Mouse (Mus musculus) MEL (cell line): ENCODE measurements around the gene Olfr91. TPM values are rescaled to one million over a fixed set of nuclear protein-coding genes. Genes with fewer than 3 reads are reported as not detected.

Experiments
- DNase-seq: peaks from one replicate; pipeline ENCODE4 v3.0.0; 2011; ENCODE audit warnings: low read depth, low spot score
- H3K27ac ChIP-seq: 2 replicates; pipeline ENCODE4 v1.5.1; 2012; ENCODE audit warnings: low read depth, mild to moderate bottlenecking, control low read depth, low read length, moderate library complexity; ENCODE audit not compliant: control insufficient read depth
- H3K27me3 ChIP-seq, 2 experiments: fragments of 150-350 bp in 1 of 2; sonication (generic) in 1 of 2; 2 replicates each; pipeline ENCODE4 v1.6.1; 2012; ENCODE audit warnings: low read length in 2 of 2, mild to moderate bottlenecking in 2 of 2, improper control_type of control experiment in 1 of 2, moderate library complexity in 1 of 2; ENCODE audit not compliant: insufficient read depth in 2 of 2, control insufficient read depth in 1 of 2
- H3K36me3 ChIP-seq, 2 experiments: 2 replicates each; pipeline ENCODE4 v1.6.1; 2012 to 2014; ENCODE audit warnings: low read length in 2 of 2, improper control_type of control experiment in 1 of 2, inconsistent platforms in 1 of 2, mild to moderate bottlenecking in 1 of 2; ENCODE audit not compliant: insufficient read depth in 2 of 2, control insufficient read depth in 1 of 2
- H3K4me1 ChIP-seq, 2 experiments: fragments of 150-350 bp in 1 of 2; sonication (generic) in 1 of 2; 2 replicates each; pipeline ENCODE4 v1.6.1; 2012; ENCODE audit warnings: low read length in 2 of 2, improper control_type of control experiment in 1 of 2, mild to moderate bottlenecking in 1 of 2; ENCODE audit not compliant: insufficient read depth in 2 of 2, control insufficient read depth in 1 of 2
- H3K4me3 ChIP-seq, 2 experiments: fragments of 150-350 bp in 1 of 2; sonication (generic) in 1 of 2; 2 replicates each; pipeline ENCODE4 v1.5.1; 2012; ENCODE audit warnings: low read depth in 2 of 2, low read length in 2 of 2, mild to moderate bottlenecking in 2 of 2, moderate library complexity in 2 of 2, control low read depth in 1 of 2, improper control_type of control experiment in 1 of 2; ENCODE audit not compliant: control insufficient read depth in 1 of 2, insufficient read depth in 1 of 2
- H3K79me2 ChIP-seq: 2 replicates; pipeline ENCODE4 v1.6.1; 2012; ENCODE audit warnings: mild to moderate bottlenecking, low read length, moderate library complexity; ENCODE audit not compliant: control insufficient read depth, poor library complexity, insufficient read depth
- H3K9ac ChIP-seq: 2 replicates; pipeline ENCODE4 v1.6.1; 2012; ENCODE audit warnings: low read depth, mild to moderate bottlenecking, control low read depth, low read length, moderate library complexity; ENCODE audit not compliant: control insufficient read depth, poor library complexity, severe bottlenecking
- H3K9me3 ChIP-seq: fragments of 150-350 bp; sonication (generic); replicated peaks from 2 replicates; pipeline ENCODE4 v1.6.1; 2012; ENCODE audit warnings: mild to moderate bottlenecking, low read length, improper control_type of control experiment, moderate library complexity; ENCODE audit not compliant: insufficient read depth
- CHD1 ChIP-seq: IDR thresholded peaks from 2 replicates; pipeline ENCODE4 v1.6.1; 2012; ENCODE audit warnings: low read depth, mild to moderate bottlenecking, inconsistent platforms, low read length, improper control_type of control experiment
- CHD2 ChIP-seq: IDR thresholded peaks from 2 replicates; pipeline ENCODE4 v1.6.1; 2011; ENCODE audit warnings: low read length, improper control_type of control experiment
- CTCF ChIP-seq, 3 experiments: IDR thresholded peaks in 2 of 3; conservative IDR thresholded peaks in 1 of 3; 2 replicates each; pipeline ENCODE4 v1.5.1; 2011 to 2012; ENCODE audit warnings: low read length in 3 of 3, low read depth in 2 of 3, mild to moderate bottlenecking in 2 of 3, improper control_type of control experiment in 1 of 3, inconsistent platforms in 1 of 3, mixed read lengths in 1 of 3, moderate library complexity in 1 of 3; ENCODE audit not compliant: control insufficient read depth in 1 of 3, insufficient read depth in 1 of 3, poor library complexity in 1 of 3, severe bottlenecking in 1 of 3
- ELF1 ChIP-seq: IDR thresholded peaks from 2 replicates; pipeline ENCODE4 v1.6.1; 2014; ENCODE audit warnings: low read depth, mild to moderate bottlenecking, inconsistent platforms, low read length, improper control_type of control experiment, moderate library complexity
- ETS1 ChIP-seq: IDR thresholded peaks from 2 replicates; pipeline ENCODE4 v1.6.1; 2012; ENCODE audit warnings: low read depth, mild to moderate bottlenecking, inconsistent platforms, low read length, improper control_type of control experiment, moderate library complexity
- GABPA ChIP-seq: IDR thresholded peaks from 2 replicates; pipeline ENCODE4 v1.6.1; 2012; ENCODE audit warnings: low read depth, mild to moderate bottlenecking, inconsistent platforms, low read length, improper control_type of control experiment, moderate library complexity
- GATA1 ChIP-seq: IDR thresholded peaks from 2 replicates; pipeline ENCODE4 v1.6.1; 2011; ENCODE audit warnings: low read depth, low read length, improper control_type of control experiment
- HCFC1 ChIP-seq: IDR thresholded peaks from 2 replicates; pipeline ENCODE4 v1.6.1; 2012; ENCODE audit warnings: low read depth, mild to moderate bottlenecking, inconsistent platforms, low read length, improper control_type of control experiment, moderate library complexity
- JUND ChIP-seq: IDR thresholded peaks from 2 replicates; pipeline ENCODE4 v1.6.1; 2011; ENCODE audit warnings: low read depth, mild to moderate bottlenecking, improper control_type of control experiment, low read length
- MAX ChIP-seq: IDR thresholded peaks from 2 replicates; pipeline ENCODE4 v1.6.1; 2011; ENCODE audit warnings: low read length, improper control_type of control experiment
- MEF2A ChIP-seq: IDR thresholded peaks from 2 replicates; pipeline ENCODE4 v1.6.1; 2014; ENCODE audit warnings: low read depth, mild to moderate bottlenecking, inconsistent platforms, low read length, improper control_type of control experiment; ENCODE audit not compliant: poor library complexity, insufficient replicate concordance, severe bottlenecking; ENCODE audit errors: extremely low read depth
- MXI1 ChIP-seq: IDR thresholded peaks from 2 replicates; pipeline ENCODE4 v1.6.1; 2011; ENCODE audit warnings: mild to moderate bottlenecking, low read depth, low read length, improper control_type of control experiment
- NELFE ChIP-seq: IDR thresholded peaks from 2 replicates; pipeline ENCODE4 v1.6.1; 2011; ENCODE audit warnings: low read depth, low read length, improper control_type of control experiment
- NRF1 ChIP-seq: IDR thresholded peaks from 2 replicates; pipeline ENCODE4 v1.6.1; 2014; ENCODE audit warnings: low read depth, mild to moderate bottlenecking, inconsistent platforms, low read length, improper control_type of control experiment, moderate library complexity; ENCODE audit not compliant: poor library complexity, insufficient read depth, severe bottlenecking
- POLR2A ChIP-seq, 2 experiments: IDR thresholded peaks; 2 replicates each; pipeline ENCODE4 v1.6.1; 2011 to 2012; ENCODE audit warnings: low read length in 2 of 2, mild to moderate bottlenecking in 2 of 2, control low read depth in 1 of 2, improper control_type of control experiment in 1 of 2, low read depth in 1 of 2, moderate library complexity in 1 of 2; ENCODE audit not compliant: control insufficient read depth in 1 of 2, insufficient read depth in 1 of 2, poor library complexity in 1 of 2
- POLR2AphosphoS2 ChIP-seq: IDR thresholded peaks from 2 replicates; pipeline ENCODE4 v1.6.1; 2011; ENCODE audit warnings: low read length, improper control_type of control experiment
- POLR2AphosphoS5 ChIP-seq: IDR thresholded peaks from 2 replicates; pipeline ENCODE4 v1.6.1; 2012; ENCODE audit warnings: low read depth, borderline replicate concordance, mild to moderate bottlenecking, inconsistent platforms, low read length, moderate library complexity, mixed read lengths
- RAD21 ChIP-seq: IDR thresholded peaks from 2 replicates; pipeline ENCODE4 v1.6.1; 2011; ENCODE audit warnings: mild to moderate bottlenecking, low read depth, low read length, improper control_type of control experiment
- RCOR1 ChIP-seq: IDR thresholded peaks from 2 replicates; pipeline ENCODE4 v1.6.1; 2012; ENCODE audit warnings: low read depth, mild to moderate bottlenecking, inconsistent platforms, low read length, improper control_type of control experiment
- SMC3 ChIP-seq: IDR thresholded peaks from 2 replicates; pipeline ENCODE4 v1.6.1; 2011; ENCODE audit warnings: low read depth, low read length, improper control_type of control experiment
- TBP ChIP-seq: IDR thresholded peaks from 2 replicates; pipeline ENCODE4 v1.8.0; 2011; ENCODE audit warnings: low read depth, low read length, improper control_type of control experiment
- TCF12 ChIP-seq: IDR thresholded peaks from 2 replicates; pipeline ENCODE4 v1.6.1; 2014; ENCODE audit warnings: low read depth, mild to moderate bottlenecking, inconsistent platforms, low read length, improper control_type of control experiment, moderate library complexity
- USF2 ChIP-seq, 2 experiments: IDR thresholded peaks; 2 replicates each; pipeline ENCODE4 v1.6.1; 2011 to 2012; ENCODE audit warnings: improper control_type of control experiment in 2 of 2, low read length in 2 of 2, borderline replicate concordance in 1 of 2, inconsistent platforms in 1 of 2, low read depth in 1 of 2, mild to moderate bottlenecking in 1 of 2; ENCODE audit not compliant: insufficient read depth in 1 of 2
- ZC3H11A ChIP-seq: IDR thresholded peaks from 2 replicates; pipeline ENCODE4 v1.6.1; 2012; ENCODE audit warnings: low read depth, mild to moderate bottlenecking, inconsistent platforms, low read length, improper control_type of control experiment
- ZKSCAN1 ChIP-seq: IDR thresholded peaks from 2 replicates; pipeline ENCODE4 v1.6.1; 2012; ENCODE audit warnings: low read depth, mild to moderate bottlenecking, inconsistent platforms, low read length, improper control_type of control experiment, moderate library complexity
- polyA plus RNA-seq, 2 experiments: library from polyadenylated mRNA; stranded (reverse) in 1 of 2; unstranded in 1 of 2; fragments of >175 nt in 1 of 2; fragments of >200 nt in 1 of 2; gene quantifications; 2 replicates each; pipeline versions ENCODE4 v1.2.1 to v1.2.4; 2012; ENCODE audit warnings: low replicate concordance in 2 of 2, low read depth in 1 of 2; ENCODE audit not compliant: insufficient read length in 2 of 2, insufficient read depth in 1 of 2, missing spikeins in 1 of 2
- total RNA-seq: library from RNA; depleted of rRNA; stranded (reverse); fragments of 300-350 nt; gene quantifications from 2 replicates; pipeline ENCODE4 v1.2.3, GENCODE M21; 2012

Olfr91 gene
- total and polyA plus RNA-seq, 3 experiments = not detected

GRCm38 (mm10) chr17:37083327-37083726 is 14.8 kb downstream of the Olfr91 start:
- Histone ChIP-seq H3K27me3 (no peaks in the 10 kb centered on the region), H3K4me3 (no peak overlapping the region)
- TF ChIP-seq NELFE = no peak
- TF ChIP-seq ZC3H11A = peak; percentile 15; the same call in 1 of the 2 replicates
- peak; percentile 49 for TF ChIP-seq RAD21
- no peak for TF ChIP-seq TBP
- no peak for TF ChIP-seq MEF2A
- TF ChIP-seq MXI1 = no peak
- no peak for TF ChIP-seq JUND
- no peak for TF ChIP-seq HCFC1
- no peak for TF ChIP-seq RCOR1
- peak; percentile 48 to 54 (median 52) for TF ChIP-seq CTCF (IDR thresholded peaks at IDR 0.05 in 2 of 3, conservative IDR thresholded peaks at IDR 0.05 in 1 of 3; ENCODE audit: control insufficient read depth in 1 of 3, insufficient read depth in 1 of 3, low read depth in 2 of 3, low read length in 3 of 3, poor library complexity in 1 of 3, severe bottlenecking in 1 of 3)
- TF ChIP-seq SMC3 = peak; percentile 36
- TF ChIP-seq CHD2 = no peak
- TF ChIP-seq, all 39 proteins: peak for 4
- H3K9ac ChIP-seq = no peak overlapping the region
- no peaks in the 10 kb centered on the region for H3K9me3 ChIP-seq
- no peaks in the 10 kb centered on the region for H3K36me3 ChIP-seq
- no peaks in the 10 kb centered on the region for H3K4me1 ChIP-seq
- no peaks in the 10 kb centered on the region for H3K79me2 ChIP-seq
- H3K27ac ChIP-seq = no peak overlapping the region
- peak; percentile 62 for DNase-seq

GRCm38 (mm10) chr17:37081659-37082058 is 16.4 kb downstream of the Olfr91 start:
- Histone ChIP-seq H3K27ac (no peak overlapping the region), H3K4me3 (no peak overlapping the region), H3K9me3 (no peaks in the 10 kb centered on the region), H3K4me1 (no peaks in the 10 kb centered on the region), H3K79me2 (no peaks in the 10 kb centered on the region), H3K27me3 (no peaks in the 10 kb centered on the region), H3K36me3 (no peaks in the 10 kb centered on the region), H3K9ac (no peak overlapping the region)
- no peak for TF ChIP-seq NRF1
- no peak for DNase-seq

- no peaks in the 10 kb centered on the region for H3K27me3 ChIP-seq
- H3K4me3 ChIP-seq = no peak overlapping the region
- no peaks in the 10 kb centered on the region for H3K36me3 ChIP-seq
- no peaks in the 10 kb centered on the region for H3K4me1 ChIP-seq
- no peak overlapping the region for H3K9ac ChIP-seq
- H3K79me2 ChIP-seq = no peaks in the 10 kb centered on the region
- H3K27ac ChIP-seq = no peak overlapping the region
- TF ChIP-seq SMC3 (no peak), ETS1 (no peak), POLR2AphosphoS2 (no peak), ZKSCAN1 (no peak), POLR2AphosphoS5 (no peak), HCFC1 (no peak), MAX (no peak), NRF1 (no peak), RAD21 (no peak), TBP (no peak), TCF12 (no peak), GATA1 (no peak), MXI1 (no peak), GABPA (no peak), RCOR1 (no peak), POLR2A (IDR thresholded peaks at IDR 0.05; ENCODE audit: control insufficient read depth in 1 of 2, insufficient read depth in 1 of 2, low read depth in 1 of 2, low read length in 2 of 2, poor library complexity in 1 of 2) (no peak), ELF1 (no peak), CHD1 (no peak), USF2 (IDR thresholded peaks at IDR 0.05; ENCODE audit: borderline replicate concordance in 1 of 2, insufficient read depth in 1 of 2, low read depth in 1 of 2, low read length in 2 of 2) (no peak)
- no peak for DNase-seq
- H3K9me3 ChIP-seq = no peaks in the 10 kb centered on the region
Measured at GRCm38 (mm10) chr17:37080119-37080518, 18.0 kb downstream of the Olfr91 start.
